Mouse (Mus musculus) kidney, postnatal 36 days (tissue): ENCODE results near the gene Pard3.

Source experiments
- DNase-seq, 2 experiments: peaks; one replicate each; pipeline ENCODE4 v3.0.0; 2021 to 2022; ENCODE audit warnings: mixed read lengths in 2 of 2

Pard3 gene

DNA sequence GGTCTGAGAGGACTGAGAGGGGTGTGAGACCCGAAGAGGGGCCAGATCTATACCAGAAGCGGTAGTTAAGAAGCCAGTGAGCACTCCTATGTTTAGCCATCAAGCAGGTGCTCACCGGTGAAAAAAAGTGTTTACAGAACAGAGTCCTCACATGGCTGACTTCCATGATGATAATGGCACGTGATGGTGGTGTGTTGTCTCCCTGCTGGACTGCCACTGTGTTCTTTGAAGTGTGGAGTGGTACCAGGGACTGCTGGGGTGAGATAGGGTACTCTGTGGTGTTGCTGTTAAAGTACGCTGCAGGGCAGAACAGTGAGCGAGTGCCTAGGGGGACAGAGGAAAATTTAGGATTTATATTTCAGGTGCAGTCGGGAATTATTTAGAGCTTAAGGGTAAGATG, 122.2 kb downstream of the Pard3 start:
- DNase-seq: no peak

DNA sequence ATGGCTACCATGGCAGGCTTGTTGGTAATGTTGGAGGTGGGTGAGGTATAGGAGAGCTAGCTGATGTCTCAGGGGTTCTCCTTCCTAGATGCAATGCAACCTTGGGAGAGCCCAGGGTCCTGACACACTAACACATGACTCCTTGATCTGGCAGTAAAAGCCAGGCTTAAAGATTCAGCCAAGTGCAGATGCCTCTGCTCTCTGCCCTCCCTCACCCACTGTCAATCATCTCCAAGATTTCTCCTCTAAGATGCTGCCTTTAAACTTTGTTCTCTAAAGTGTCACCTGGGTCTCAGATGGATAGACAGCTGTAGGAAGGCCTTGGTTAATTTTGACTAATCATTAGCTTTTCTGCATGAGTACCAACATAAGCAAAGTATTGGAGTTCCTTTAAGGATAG, 125.0 kb downstream of the Pard3 start:
- peak; percentile 46 to 64 for DNase-seq

DNA sequence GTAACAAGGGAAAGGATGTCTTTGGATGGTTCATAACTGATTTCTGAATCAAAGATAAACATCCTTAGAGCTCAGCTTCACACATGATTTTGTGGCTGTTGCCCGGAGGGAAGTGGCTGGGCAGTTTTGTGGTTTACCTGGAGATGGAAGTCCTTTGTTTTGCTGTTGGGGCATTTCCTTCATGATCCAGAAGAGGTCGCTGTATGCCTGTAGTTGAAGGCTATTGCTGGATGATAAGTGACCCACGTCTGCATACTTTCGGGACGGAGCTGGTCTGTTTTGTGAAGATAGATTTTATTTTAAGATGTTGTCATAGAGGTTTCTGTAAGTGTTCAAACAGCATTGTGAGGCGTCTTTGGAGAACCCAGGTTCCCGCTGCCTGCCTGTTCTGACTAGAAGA, 126.7 kb downstream of the Pard3 start:
- peak; percentile 65 to 75 for DNase-seq

DNA sequence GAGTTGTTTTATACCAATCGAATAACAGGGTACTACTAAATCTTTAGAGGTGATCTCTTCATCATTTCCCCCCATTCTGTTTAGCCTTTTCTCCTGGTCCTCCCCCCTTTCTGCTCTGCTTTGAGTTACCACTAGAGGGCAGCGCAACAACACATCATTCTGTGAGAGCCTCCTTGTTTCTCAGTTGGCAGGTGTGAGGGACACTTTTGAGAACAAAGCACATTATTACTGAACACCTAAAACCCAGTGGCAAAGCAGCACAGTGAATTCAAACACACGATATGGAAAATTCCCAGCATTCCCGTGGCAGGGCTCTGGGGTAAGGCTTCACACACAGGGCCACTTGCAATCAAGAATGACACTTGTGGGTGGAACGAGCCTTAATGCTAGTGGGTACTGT, 127.7 kb downstream of the Pard3 start:
- DNase-seq: peak; percentile 50 to 75

DNA sequence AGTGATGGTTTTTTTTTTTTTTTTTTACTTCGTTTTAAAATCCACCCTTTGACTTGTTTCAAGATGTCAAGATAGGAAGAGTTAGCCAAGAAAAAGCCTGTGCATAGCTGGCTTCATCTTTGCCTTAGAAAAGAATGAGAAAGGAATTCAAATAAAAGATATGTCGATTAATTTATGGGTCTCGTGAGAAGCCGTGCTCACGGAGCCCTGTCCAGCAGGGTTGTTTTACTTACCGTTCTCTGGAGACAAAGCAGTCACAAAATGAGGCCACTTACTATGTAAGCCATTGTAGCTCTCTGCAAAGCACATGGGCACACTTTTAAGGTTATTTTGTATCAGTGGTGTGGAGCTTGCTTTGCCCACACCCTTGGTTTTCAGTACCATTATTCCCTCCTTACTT, 128.1 kb downstream of the Pard3 start:
- no peak for DNase-seq

DNA sequence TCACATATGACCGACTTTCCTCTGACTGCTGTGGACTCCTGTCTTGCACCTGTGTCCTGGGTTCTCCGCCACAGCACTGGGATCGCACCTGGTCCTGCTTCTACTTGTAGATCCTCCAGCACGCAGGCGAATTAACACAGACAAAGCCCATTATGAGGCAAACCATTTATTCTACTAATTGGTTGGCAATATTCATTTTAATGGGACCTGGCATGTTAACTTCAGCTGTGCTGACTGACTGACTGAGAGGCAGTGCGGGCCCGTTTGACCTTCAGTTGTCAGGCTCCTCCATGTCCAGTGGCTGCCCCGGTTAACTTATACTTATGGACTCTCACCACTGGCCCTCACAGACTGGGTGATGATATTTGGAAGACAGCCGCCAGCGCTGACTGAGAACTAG, 128.6 kb downstream of the Pard3 start:
- DNase-seq: no peak

DNA sequence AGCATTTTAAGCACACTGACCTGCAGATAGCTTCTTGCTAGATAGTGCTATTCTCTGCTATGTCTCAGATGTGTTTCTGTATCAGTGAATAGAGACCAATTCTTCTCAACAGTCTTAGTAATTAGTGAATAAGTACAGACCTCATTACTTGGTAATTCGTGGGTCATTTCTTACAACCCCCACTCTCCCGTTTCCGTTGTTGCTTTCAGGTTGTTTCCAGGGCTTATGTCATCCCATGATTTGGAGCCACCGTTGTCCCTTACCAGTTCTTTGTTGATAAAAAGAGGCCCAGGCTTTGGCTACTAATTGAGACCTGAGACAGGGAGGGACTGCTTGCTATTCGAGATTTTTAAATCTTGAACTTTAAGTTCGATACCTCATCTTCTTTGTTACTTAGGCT, 129.7 kb downstream of the Pard3 start:
- no peak for DNase-seq

DNA sequence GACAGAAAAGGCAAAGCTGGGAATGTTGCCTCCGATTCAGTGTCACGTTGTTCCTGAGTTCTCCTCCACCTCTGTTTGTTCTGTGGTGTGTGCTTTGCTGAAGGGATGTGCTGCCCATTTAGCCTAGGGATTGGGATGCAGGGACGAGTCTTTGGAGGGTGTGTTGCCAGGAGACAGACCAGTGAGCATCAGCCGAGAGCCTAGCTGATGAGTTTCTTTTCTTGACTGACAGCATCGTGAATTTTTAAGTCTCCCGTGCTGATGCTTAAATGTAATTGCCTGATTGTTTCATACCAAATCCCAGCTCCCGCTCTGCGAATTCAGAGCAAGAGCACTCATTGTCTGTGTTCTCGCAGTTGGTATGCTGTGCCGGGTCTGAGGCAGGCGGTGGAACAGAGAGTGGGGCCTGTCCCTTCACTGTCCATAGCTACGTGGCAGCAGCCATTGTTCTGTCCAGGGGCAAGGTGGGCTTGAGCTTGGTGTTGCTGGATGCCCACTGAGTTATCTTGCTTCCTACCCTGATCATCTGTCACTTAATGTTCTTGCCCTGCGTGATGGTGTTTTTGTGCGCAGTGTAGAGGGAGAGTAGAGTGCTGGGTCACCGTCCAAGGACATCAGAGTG, 131.2 kb downstream of the Pard3 start:
- no peak for DNase-seq

DNA sequence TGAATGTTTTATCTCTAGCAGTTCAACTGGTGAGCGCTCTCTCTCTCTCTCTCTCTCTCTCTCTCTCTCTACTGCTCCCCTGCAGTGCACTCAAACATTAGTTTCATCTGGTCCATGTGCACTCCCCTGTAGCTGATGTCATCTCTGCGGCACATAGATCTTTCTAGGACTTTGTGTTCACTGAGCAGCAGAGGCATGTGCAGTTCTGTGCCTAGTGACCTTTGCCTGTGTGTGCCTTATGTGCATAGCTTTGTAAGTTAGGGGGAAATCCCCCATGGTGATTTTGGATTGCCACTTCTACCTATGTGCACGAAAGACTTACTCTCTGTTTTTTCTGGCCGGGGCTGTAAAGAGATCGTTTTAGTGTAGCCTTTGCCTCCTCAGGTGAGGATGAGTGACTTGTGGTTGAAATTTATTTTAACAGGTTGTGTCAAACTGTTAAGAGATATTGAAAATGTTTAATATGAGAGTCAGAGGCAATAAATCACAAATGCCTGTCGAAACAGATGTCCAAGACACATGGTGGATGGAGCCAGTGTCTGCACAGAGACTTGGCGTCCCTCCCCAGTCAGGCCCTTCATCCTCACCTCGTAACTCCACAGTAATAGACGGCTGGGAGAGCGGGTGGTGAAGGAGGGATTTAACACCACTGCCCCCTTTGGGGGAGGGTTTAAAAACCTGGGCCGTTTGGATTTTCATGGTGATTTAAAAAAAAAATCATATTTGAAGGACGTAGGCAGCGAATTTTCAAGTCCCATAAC, 133.0 kb downstream of the Pard3 start:
- DNase-seq: no peak

DNA sequence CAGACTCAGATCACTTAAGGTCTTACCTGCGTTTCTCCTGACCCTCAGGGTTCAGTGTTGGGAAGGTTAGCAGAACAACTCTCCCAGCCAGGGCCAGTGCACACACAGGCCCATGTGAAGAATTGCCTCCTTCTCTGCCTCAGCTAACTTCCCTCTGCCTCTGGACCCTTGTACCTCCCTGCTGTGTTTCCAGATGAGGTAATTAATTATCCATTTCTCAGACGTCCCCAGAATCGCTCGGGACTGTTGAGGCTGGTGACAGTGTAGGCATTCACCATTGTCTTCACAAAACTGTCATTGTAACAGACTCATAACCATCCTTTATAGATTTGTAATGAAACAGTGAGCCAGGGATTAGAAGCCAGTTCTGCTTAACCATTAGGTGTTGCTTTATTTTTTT, 143.8 kb downstream of the Pard3 start:
- DNase-seq: no peak

DNA sequence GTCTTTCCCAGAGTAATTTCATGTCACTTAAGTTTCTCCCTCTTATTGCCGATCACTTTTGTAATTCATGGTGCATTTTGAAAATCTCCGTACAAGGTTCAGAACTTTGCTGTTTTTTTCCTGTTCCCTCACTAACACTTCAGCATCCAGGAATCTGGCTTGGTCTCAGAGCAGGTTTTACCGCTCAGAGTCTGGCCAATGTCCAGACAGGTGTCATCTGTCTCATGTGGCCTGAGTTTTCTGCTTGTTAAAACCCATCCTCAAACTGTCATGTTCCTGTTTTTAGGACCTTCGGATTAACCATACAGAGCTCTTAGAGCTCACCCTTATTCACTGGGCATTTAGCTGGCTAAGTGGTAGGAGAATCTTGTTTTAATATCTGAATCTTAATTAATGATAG, 146.9 kb downstream of the Pard3 start:
- no peak for DNase-seq

DNA sequence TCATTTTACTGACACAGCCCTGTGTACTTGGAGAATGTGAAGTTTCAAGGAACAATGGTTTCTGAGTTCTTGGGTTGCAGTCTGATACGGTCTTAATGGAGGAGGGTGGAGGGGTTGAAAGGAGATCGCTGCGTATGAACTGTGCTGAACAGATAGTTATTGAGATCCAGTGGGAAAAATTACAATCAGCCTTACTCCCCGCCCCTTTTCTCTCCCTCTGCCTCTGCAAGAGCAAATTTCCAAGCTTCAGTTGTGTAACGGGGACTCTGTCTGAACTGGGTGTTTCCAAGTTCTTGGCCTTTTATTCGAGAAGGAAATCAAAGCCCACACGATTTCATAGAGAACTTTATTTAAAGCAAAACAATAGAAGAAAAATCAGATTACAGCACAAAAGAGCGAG, 150.6 kb downstream of the Pard3 start:
- no peak for DNase-seq

DNA sequence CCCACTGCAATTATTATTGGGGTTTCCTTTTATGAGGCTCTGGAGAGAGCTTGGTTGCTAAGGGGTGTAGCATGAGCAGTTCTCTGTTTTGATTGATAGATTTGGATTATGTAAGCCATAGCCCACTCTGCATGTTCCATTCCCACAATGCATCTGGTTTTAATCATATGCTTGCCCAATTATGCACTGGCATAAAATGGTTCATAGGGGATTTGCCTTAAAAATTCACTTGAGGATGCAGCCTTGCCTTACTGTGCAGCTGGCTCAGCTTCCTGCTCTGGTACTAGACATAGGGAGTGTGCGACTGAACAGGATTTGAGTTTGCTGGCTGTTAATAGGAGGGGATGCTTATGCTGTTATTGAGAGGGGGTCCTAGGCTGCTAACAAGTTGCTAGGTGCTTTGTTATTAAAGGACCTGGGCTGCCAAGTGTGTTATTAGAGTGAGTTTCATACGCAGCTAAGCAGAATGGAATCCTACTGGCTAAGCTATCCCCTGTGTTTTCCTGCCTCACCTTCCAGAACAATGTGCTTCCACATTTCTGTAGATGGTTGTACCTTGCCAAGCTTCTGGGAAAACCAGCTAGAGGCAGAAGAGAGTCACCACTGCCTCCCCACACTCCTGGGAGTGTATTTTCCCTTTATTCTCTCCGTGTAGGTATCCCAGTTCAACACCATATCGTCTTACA, 151.2 kb downstream of the Pard3 start:
- DNase-seq: no peak

DNA sequence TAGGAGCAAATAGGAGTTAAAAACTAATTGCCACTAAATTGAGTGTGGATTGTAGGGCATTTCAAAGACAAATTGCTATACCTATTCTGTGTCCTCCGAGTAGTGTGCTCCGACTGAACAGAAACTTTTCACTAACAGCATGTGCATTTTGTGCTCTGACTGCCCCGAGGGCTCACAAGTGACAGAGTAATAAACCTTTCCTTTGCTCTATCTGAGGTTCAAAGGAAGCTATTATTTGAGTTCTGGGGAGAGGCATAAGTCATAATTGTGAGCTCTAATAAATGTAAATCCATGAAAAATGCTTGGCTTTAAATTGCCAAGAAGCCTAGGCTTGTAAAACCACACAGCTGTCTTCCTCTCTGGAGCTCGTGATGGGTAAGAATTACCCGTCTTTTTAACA, 156.5 kb downstream of the Pard3 start:
- DNase-seq: no peak

DNA sequence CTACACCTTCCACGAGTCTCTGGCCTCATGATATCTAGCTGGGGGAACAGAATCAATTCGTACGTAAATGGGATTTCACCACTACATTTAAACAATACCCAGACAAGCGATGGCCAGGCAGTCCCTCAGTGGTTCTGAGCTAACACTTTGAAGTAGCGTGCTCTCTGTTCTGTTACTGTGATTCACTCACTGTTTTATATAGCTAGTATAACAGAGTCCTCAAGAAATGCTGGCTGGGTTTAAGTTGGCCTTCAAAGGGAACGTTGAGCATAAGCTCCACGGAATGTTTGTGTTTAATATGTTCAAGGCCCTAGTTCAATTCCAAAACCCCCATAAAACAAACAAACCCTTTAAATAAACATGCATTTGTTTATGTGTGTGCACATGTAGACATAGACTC, 156.9 kb downstream of the Pard3 start:
- no peak for DNase-seq

DNA sequence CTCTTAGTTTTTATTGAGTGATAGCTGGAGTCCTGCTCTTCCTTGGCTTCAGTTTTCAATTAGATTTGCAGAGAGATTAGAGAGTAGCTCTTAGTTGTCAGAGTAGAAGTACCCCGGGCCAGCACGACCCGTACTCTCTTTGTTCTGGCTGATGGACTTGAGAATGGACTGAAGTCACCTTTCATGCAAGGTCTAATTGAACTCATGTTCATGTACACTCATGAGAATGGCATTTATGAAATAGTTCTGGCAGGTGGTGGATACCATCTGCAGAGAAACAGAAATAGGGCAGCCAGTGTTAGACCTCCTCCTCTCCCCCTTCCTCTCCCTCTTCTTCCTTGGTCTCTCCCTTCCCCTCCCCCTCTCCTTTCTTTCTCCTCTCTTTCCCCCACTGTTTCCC, 158.7 kb downstream of the Pard3 start:
- DNase-seq: no peak

DNA sequence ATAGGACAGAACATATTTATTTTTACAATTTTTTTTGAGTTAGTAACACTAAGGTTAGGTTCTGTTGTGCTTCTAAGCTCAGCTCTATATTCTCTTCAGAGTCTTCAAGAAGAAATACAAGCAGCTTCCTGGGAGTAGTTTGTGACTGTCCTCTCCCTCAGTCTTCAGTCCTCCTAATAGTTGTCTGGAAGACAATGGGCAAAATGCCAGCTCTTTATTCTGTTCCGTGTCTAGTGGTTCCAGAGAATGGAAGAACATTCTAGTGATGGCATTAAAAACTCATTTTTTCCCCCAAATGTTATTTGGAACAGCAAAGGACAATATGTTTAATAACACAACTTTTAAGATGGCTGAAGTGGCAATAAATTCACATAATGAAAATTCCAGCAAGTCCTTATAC, 163.3 kb downstream of the Pard3 start:
- no peak for DNase-seq

DNA sequence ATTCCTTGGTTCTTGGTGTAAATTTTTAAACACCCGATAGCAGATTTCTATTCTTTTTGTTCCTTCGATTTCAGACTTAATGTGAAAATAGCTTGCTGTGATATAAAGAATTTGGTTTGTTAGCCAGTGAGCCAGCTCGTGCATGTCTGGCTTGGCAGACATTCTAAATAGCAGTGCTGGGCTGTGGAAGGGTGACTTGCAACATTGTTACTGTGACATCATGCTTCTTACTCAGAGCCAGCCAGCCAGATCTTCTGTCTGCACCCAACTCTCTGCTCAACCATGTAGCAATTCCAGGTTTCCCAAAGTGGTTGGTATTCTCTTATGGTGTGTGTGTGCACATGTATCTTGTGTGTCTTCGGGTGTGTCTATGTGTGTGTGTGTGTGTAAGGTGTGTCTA, 163.7 kb downstream of the Pard3 start:
- DNase-seq: no peak

DNA sequence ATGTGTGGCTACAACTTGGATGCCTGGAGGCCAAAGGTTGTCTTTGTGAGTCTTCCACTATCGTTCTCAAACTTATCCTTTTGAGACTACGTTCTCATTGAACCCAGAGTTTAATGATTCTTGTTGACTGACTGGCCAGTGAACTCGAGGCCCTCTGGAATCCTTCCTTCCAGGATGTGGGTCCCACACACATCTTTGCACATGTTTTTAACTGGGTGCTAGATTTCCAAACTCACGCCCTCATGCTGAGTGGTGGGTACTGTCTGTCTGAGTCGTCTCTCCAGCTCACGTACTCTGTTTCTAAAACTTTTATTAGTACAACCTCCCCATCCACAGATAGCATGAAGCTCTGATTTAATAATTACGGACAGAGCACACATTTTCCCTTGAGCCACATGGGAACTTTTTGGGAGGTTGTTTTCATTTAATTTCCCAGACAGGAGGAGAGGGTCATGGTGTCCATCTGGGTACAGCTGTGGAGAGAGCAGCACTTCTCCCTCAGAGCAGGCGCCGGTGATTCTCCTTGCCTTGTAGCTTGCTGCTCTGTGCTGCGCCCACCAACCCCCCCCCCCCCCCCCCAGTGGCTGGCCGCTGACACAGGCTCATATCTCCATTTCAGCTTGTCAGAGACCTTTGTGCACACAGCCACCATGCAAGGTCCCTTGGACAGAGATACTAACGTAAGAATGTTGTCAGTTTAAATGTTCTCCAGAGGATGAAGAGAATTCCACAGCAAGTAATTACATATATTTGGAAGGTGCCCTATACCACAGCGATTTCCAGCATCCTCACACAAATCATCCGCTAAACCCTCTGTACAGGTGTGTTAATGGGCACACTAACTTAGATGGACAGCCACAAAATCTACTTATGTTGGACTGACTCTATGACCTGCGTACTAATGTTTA, 165.9 kb downstream of the Pard3 start:
- no peak for DNase-seq

DNA sequence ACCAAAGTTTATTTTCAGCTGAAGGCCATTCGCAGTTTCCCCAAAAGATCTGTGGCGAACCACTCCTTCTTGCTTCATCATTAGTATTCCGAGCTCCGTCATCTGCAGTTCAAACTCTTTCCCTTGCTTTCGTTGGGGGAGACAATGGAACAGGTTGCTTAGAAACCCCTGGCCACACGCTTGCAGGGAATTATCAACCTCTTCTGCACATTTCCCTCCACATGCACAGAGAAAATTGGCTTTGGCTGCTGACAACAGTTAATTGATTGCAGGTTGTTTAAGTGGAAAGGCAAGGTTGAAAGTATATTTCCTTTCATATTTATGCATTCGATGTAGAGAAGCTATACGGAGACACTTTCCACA, 166.5 kb downstream of the Pard3 start:
- DNase-seq: no peak

DNA sequence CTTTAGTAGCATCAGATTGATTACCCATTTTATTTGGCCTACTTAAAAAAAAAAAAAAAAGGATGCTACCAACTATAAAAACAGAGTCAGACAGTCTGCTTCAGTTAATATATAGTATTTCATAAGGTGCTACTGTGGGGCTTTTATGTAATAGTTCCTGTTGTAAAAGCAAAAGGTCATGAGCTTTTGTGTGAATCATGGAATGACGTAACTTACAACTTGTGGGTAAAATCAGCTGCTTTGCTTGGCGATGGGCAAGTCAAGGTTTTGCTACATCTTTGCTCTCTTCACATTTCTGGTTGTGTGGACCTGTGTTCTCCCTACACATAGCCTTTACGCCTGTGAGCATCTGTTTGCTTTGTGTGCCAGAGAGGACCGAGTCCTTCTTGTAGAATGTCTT, 179.7 kb downstream of the Pard3 start:
- DNase-seq: no peak

DNA sequence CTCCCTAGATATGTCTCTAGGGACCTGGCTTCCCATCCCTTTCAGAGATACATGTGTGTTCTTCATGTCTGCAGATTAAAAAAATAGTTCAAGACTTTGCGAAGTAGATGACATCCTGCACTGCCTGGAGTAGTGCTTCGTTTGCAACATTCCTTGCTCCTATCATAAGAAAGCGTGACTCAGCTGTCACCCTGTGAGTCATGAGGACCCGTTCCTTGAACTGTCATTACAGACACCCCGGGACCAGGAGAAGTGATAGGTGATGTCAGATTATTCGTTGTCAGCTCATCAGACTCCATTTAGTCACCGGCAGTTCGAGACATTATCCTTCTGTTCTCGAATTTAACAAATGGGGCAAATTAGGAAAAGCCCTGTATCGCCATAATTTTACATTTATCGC, 180.1 kb downstream of the Pard3 start:
- no peak for DNase-seq

DNA sequence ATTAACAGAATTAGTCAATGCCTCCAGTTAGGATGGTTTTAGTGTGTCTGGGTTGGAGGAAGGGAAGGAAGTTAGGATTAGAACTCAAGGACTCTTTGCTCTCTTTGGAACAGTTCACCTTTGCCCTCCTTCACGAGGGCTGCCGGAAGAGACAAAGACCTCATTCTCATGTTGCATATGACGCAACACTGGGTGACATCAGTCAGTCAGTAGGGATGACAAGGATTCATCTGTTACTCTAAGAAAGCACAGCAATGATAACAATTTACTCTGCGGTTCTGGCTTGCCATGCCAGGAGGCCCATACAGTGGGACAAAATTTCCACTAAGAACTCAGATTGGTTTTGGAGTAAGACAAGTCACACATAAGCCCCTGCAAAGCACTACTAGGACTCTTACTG, 187.1 kb downstream of the Pard3 start:
- DNase-seq: peak; percentile 46 to 47
